Mouse (Mus musculus) heart, embryonic 10.5 days (tissue): Measurements from ENCODE around the gene Sbds. TPM values are rescaled to one million over a fixed set of nuclear protein-coding genes. Genes with fewer than 3 reads are reported as not detected.

ENCODE experiments used
- DNase-seq: peaks from one replicate; pipeline ENCODE4 v3.0.0-alpha.2; 2017; ENCODE audit warnings: low spot score
- H3K27ac ChIP-seq: fragments of 300-500 bp; sonication (generic); 2 replicates; pipeline ENCODE4 v1.5.1; 2016; ENCODE audit warnings: mild to moderate bottlenecking
- H3K27me3 ChIP-seq: fragments of 300-500 bp; sonication (generic); 2 replicates; pipeline ENCODE4 v1.6.1; 2016; ENCODE audit warnings: mild to moderate bottlenecking; ENCODE audit not compliant: poor library complexity, insufficient read depth, severe bottlenecking
- H3K36me3 ChIP-seq: fragments of 300-500 bp; sonication (generic); 2 replicates; pipeline ENCODE4 v1.6.1; 2016; ENCODE audit warnings: mild to moderate bottlenecking, moderate library complexity
- H3K4me1 ChIP-seq: fragments of 300-500 bp; sonication (generic); 2 replicates; pipeline ENCODE4 v1.6.1; 2016; ENCODE audit warnings: mild to moderate bottlenecking
- H3K4me3 ChIP-seq: fragments of 300-500 bp; sonication (generic); 2 replicates; pipeline ENCODE4 v1.5.1; 2016; ENCODE audit warnings: mild to moderate bottlenecking, moderate library complexity
- H3K9me3 ChIP-seq: fragments of 300-500 bp; sonication (generic); 2 replicates; pipeline ENCODE4 v1.6.1; 2016; ENCODE audit warnings: mild to moderate bottlenecking, moderate library complexity
- WGBS: fragments of 180-500 bp; shearing (Covaris S2); methylation state at CpG from one replicate; pipeline ENCODE4 v1.1.7; 2016; 5-methylcytosine and 5-hydroxymethylcytosine counted together
- polyA plus RNA-seq: library from polyadenylated mRNA; unstranded; fragments of >200 nt; fragmentation: Nextera tagmentation; extraction: Ambion mirVana; gene quantifications from 2 replicates; pipeline ENCODE4 v1.2.1, GENCODE M21; 2016

Gene Sbds
- polyA plus RNA-seq, result 64.9 and 74.8 TPM in 2 replicates

DNA sequence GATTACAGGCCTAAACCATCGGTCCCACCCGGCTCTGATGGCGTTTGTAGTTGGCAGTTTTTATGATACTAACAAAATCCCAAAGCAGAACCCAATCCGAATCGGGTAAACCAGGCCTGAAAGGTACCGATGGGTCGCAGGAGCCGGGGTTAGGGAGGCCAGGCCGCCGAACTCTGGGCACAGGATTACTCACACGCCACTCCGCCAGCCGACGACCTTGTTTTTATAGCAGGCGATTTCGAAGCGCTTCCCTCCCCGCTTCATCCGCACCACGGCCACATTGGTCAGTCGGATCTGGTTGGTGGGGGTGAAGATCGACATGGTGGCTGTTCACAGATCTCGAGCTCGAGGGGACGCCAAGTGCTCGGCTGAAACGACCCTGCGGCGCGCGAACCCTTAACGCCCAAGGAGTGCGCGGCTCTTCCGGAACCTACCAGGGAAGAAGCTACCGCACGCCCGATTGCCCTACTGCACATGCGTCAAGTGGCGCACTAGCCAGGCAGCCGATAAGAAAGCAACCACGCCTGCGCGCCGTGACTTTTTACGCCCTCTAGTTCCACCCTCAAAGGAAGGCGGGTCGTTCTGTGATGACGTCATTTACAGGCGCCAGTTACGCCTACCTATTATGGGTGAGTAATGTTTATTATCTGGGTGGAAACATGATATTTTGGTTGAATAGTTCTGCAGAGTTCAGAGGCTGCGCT lies at the start of gene Sbds, which contains the start of gene Tyw1:
Sbds (minus strand) TSS at position 514 of the 704 bp plus-strand sequence.
Tyw1 (plus strand) TSS at position 603 of the 704 bp plus-strand sequence.
- Histone ChIP-seq H3K9me3 (no peaks in the 10 kb centered on the region), H3K4me1 (peaks cover 14% of the 10 kb centered on the region; the same call in 1 of the 2 replicates), H3K27ac (peak within 1 kb of the TSS; percentile 89), H3K36me3 (peaks cover 35% of the 10 kb centered on the region), H3K27me3 (no peaks in the 10 kb centered on the region), H3K4me3 (peak within 1 kb of the TSS; percentile 82)
- DNase-seq, result peak; percentile 99
- WGBS, result under 1% methylated on average over 52 of the region's 52 CpGs

DNA sequence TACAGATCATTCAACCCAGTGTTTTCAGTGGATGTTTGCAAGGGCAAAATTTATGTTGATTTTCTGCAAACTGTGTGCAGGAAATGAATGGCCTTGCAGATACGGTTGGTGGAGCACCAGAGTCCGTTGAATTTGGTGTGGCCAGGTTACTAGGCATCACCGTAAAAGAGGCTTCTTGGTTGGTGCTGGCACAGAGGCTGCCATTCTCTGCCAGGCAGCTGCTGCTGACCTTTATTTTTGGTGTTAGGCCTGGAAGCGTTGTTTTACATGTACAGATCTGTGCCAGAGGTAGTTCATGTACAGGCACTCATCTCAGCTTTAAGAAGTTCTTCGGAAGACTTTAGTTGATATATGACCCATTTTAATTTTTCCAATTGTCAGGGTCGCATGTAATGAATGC lies 48.3 kb upstream of the Sbds start:
- Histone ChIP-seq H3K4me3 (no peak overlapping the region), H3K36me3 (peaks cover 75% of the 10 kb centered on the region), H3K4me1 (no peaks in the 10 kb centered on the region), H3K27ac (no peak overlapping the region), H3K27me3 (no peaks in the 10 kb centered on the region), H3K9me3 (no peaks in the 10 kb centered on the region)
- no peak for DNase-seq
- WGBS, result 91% methylated on average over 6 of the region's 6 CpGs

GRCm38 (mm10) chr5:130299526-130299925 lies 44.2 kb upstream of the Sbds start:
- Histone ChIP-seq H3K36me3 (peaks cover 86% of the 10 kb centered on the region), H3K4me3 (no peak overlapping the region), H3K9me3 (no peaks in the 10 kb centered on the region), H3K27ac (no peak overlapping the region), H3K27me3 (no peaks in the 10 kb centered on the region), H3K4me1 (no peaks in the 10 kb centered on the region)
- WGBS, result 96% methylated on average over 8 of the region's 8 CpGs
- DNase-seq, result no peak

- Histone ChIP-seq H3K36me3 (peaks cover 82% of the 10 kb centered on the region), H3K27me3 (no peaks in the 10 kb centered on the region), H3K9me3 (no peaks in the 10 kb centered on the region), H3K4me1 (no peaks in the 10 kb centered on the region), H3K4me3 (no peak overlapping the region), H3K27ac (no peak overlapping the region)
- no peak for DNase-seq
- WGBS, result 94% methylated on average over 9 of the region's 9 CpGs
Observed at GRCm38 (mm10) chr5:130298831-130299460, 43.6 kb upstream of the Sbds start.

GRCm38 (mm10) chr5:130296071-130296470 lies 40.7 kb upstream of the Sbds start:
- Histone ChIP-seq H3K9me3 (no peaks in the 10 kb centered on the region), H3K36me3 (peaks cover 78% of the 10 kb centered on the region), H3K27me3 (no peaks in the 10 kb centered on the region), H3K27ac (no peak overlapping the region), H3K4me1 (no peaks in the 10 kb centered on the region), H3K4me3 (no peak overlapping the region)
- no peak for DNase-seq
- 82% methylated on average over 5 of the region's 5 CpGs for WGBS

- H3K27ac ChIP-seq, result no peak overlapping the region
- H3K36me3 ChIP-seq, result peaks cover 77% of the 10 kb centered on the region
- no peaks in the 10 kb centered on the region for H3K27me3 ChIP-seq
- WGBS, result 91% methylated on average over 6 of the region's 6 CpGs
- no peaks in the 10 kb centered on the region for H3K4me1 ChIP-seq
- DNase-seq, result no peak
- no peak overlapping the region for H3K4me3 ChIP-seq
- no peaks in the 10 kb centered on the region for H3K9me3 ChIP-seq
Observed at GRCm38 (mm10) chr5:130294598-130294997, 39.3 kb upstream of the Sbds start.

DNA sequence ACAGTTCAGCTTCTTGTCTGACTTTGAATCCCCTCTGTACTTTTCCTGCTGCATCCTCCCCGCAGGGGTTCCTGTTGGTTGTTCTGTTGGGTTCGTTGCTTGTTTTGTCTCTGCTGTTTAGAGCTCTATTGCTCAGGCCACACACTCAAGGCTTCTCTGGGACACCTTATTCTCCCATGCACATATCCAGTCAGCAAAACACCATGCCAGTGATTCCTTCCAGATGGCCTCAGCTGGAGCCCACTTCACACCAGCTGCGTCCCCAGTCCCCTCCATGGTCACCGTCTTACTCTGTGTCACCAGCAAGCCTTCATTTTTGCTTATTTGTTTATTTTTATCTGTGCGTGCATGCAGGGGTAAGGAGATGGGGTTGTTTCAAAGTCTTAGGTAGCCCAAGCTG lies 38.6 kb upstream of the Sbds start:
- no peak for DNase-seq
- Histone ChIP-seq H3K9me3 (no peaks in the 10 kb centered on the region), H3K36me3 (peaks cover 78% of the 10 kb centered on the region), H3K4me1 (no peaks in the 10 kb centered on the region), H3K27ac (no peak overlapping the region), H3K4me3 (no peak overlapping the region), H3K27me3 (no peaks in the 10 kb centered on the region)
- WGBS, result 86% methylated on average over 5 of the region's 5 CpGs

DNA sequence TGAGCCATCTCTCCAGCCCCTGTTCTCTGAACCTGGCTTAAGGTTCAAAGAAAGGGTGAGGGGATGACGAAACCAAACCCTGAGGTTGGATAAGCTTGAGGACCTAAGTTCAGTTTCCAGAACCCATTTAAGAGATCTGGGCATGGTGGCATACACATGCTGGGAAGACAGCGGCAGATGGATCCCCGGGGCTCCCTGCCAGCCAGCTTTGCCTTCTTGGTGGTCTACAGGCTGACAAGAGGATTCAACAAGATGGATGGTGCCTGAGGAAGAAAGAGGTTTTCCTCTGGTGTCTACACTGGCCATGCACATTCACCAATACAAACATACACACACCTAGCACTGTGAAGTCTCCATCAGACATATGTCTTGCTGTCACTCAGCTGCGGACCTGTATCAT lies 37.6 kb upstream of the Sbds start:
- no peak overlapping the region for H3K27ac ChIP-seq
- peaks cover 81% of the 10 kb centered on the region for H3K36me3 ChIP-seq
- H3K9me3 ChIP-seq, result no peaks in the 10 kb centered on the region
- WGBS, result 88% methylated on average over 4 of the region's 4 CpGs
- no peaks in the 10 kb centered on the region for H3K4me1 ChIP-seq
- H3K4me3 ChIP-seq, result no peak overlapping the region
- no peaks in the 10 kb centered on the region for H3K27me3 ChIP-seq
- no peak for DNase-seq

GRCm38 (mm10) chr5:130290775-130291174 lies 35.4 kb upstream of the Sbds start:
- no peak overlapping the region for H3K4me3 ChIP-seq
- 92% methylated on average over 12 of the region's 12 CpGs for WGBS
- H3K36me3 ChIP-seq, result peaks cover 76% of the 10 kb centered on the region

DNA sequence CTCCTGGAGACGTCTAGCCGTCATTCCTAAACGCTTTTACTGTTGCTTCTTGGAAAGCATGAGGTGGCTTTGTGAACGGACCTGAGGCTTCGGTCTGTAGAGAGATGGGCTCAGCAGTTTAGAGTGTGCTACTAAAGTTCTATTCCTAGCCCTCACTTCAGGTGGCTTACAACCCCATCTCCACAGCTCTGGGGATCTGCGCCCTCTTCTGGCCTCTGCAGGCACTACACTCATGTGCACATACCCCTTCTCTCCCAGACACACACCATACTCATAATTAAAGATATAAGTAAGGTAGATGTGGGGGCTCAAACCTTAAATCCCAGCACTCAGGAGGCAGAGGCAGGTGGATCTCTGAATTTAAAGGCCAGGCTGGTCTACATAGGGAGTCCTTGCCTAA lies 34.9 kb upstream of the Sbds start:
- H3K4me3 ChIP-seq, result no peak overlapping the region
- H3K36me3 ChIP-seq, result peaks cover 73% of the 10 kb centered on the region
- 93% methylated on average over 6 of the region's 6 CpGs for WGBS
- H3K4me1 ChIP-seq, result no peaks in the 10 kb centered on the region
- no peaks in the 10 kb centered on the region for H3K9me3 ChIP-seq
- H3K27me3 ChIP-seq, result no peaks in the 10 kb centered on the region
- no peak for DNase-seq
- no peak overlapping the region for H3K27ac ChIP-seq

More at GRCm38 (mm10) chr5:130290775-130291174, 35.4 kb upstream of the Sbds start:
- Histone ChIP-seq H3K27me3 (no peaks in the 10 kb centered on the region), H3K9me3 (no peaks in the 10 kb centered on the region), H3K4me1 (no peaks in the 10 kb centered on the region), H3K27ac (no peak overlapping the region)
- no peak for DNase-seq

DNA sequence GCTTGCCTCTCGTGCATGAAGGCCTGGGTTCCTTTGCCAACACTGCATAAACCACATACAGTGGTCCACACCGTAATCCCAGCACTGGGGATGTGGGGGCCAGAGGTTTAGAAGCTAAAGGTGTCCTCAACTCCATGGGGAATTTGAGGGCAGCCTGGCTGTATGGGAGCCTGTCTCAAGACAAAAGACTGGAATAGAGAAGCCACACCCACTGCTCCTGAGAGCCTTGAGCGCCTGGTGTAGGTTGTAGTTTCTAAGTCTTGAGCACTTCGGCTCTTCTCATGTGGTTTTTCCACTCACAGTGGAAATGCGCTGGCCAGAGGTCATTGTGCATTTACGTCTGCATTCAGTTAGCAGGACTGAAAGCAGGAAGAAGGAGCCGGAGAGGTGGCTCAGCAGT lies 32.8 kb upstream of the Sbds start:
- no peaks in the 10 kb centered on the region for H3K9me3 ChIP-seq
- WGBS, result 91% methylated on average over 7 of the region's 7 CpGs
- no peaks in the 10 kb centered on the region for H3K4me1 ChIP-seq
- H3K27ac ChIP-seq, result no peak overlapping the region
- peaks cover 78% of the 10 kb centered on the region for H3K36me3 ChIP-seq
- no peaks in the 10 kb centered on the region for H3K27me3 ChIP-seq
- no peak for DNase-seq
- H3K4me3 ChIP-seq, result no peak overlapping the region

- H3K27ac ChIP-seq, result no peak overlapping the region
- H3K27me3 ChIP-seq, result no peaks in the 10 kb centered on the region
- H3K36me3 ChIP-seq, result peaks cover 86% of the 10 kb centered on the region
- WGBS, result 92% methylated on average over 9 of the region's 9 CpGs
- H3K4me1 ChIP-seq, result no peaks in the 10 kb centered on the region
- DNase-seq, result no peak
- H3K9me3 ChIP-seq, result no peaks in the 10 kb centered on the region
- no peak overlapping the region for H3K4me3 ChIP-seq
Observed at GRCm38 (mm10) chr5:130283079-130283732, 27.9 kb upstream of the Sbds start.

- Histone ChIP-seq H3K36me3 (peaks cover 87% of the 10 kb centered on the region), H3K4me3 (no peak overlapping the region), H3K27me3 (no peaks in the 10 kb centered on the region), H3K9me3 (no peaks in the 10 kb centered on the region), H3K27ac (no peak overlapping the region), H3K4me1 (no peaks in the 10 kb centered on the region)
- 75% methylated on average over 7 of the region's 7 CpGs for WGBS
- no peak for DNase-seq
Observed at GRCm38 (mm10) chr5:130278011-130278472, 22.7 kb upstream of the Sbds start.
